9 mouse cellular contexts compared by ENCODE assay signal in the genomic region with DNA sequence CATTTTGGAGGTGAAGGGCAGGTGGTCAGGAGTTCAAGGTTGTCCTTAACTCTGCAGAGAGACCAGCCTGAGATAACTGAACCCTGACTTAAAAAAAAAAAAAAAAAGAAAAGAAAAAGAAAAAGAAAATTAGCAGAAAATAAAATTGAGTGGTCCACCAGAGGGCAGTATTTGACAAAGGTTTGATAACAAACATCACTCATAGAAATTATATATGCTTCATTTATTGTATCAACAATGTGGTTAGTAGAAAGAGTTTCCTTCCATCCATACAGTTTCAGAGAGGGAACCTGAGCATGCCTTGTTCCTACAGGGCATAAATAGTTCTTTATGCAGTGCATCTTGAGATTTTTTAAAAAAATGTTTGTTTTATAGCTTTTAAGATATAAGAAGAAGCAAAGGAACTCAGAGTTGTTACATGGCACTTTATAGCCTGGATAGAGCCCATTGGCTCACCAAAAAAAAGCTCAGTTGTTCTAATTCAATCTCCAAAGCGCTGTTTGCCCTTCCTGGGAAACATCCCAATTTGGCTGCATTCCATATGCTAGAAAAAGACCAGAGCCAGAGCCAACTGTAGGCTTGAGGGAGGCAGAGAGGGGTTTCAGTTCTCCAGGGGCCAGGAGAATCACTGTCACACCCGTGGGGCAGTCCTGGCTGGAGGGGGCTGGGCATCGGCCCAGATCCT.
DNase-seq lines count a peak whose midpoint lies in the region; ATAC-seq and TF ChIP-seq lines count a peak whose summit lies in the region.
"Had no signal": no experiment of that assay in that cellular context is flagged by ENCODE, and none has a peak within 500 bp of the region (broad histone marks: within the 10 kb centered on the region; RNA-seq: fewer than 3 reads in every experiment).

No protein-coding gene starts in this region.

- no peak overlapping the region for H3K4me2 ChIP-seq in embryonic facial prominence, embryonic 15.5 days (replicated peaks)
- no peak overlapping the region for H3K4me2 ChIP-seq in intestine, postnatal 0 days (replicated peaks; ENCODE audit: low read depth)
- no peak overlapping the region for H3K4me2 ChIP-seq in midbrain, embryonic 14.5 days (ENCODE audit: low read length)
- H3K4me2 ChIP-seq: liver, embryonic 13.5 days had no signal

- H3K9me3 ChIP-seq in embryonic facial prominence, embryonic 15.5 days (replicated peaks): no peaks in the 10 kb centered on the region
- H3K9me3 ChIP-seq in intestine, postnatal 0 days (ENCODE audit: control insufficient read depth): no peaks in the 10 kb centered on the region
- H3K9me3 ChIP-seq in midbrain, embryonic 14.5 days (ENCODE audit: control insufficient read depth, low read length): no peaks in the 10 kb centered on the region
- H3K9me3 ChIP-seq: liver, embryonic 13.5 days had no signal

- H3K27ac ChIP-seq in embryonic facial prominence, embryonic 15.5 days (replicated peaks): 0 out of 2 replicates have a peak overlapping the region, but pooled peaks have one; percentile 17
- no peak overlapping the region for H3K27ac ChIP-seq in intestine, postnatal 0 days (ENCODE audit: low read depth, low read length)
- no peak overlapping the region for H3K27ac ChIP-seq in midbrain, embryonic 14.5 days (replicated peaks; ENCODE audit: low read depth, low read length)
- H3K27ac ChIP-seq: liver, embryonic 13.5 days had no signal

- H3K36me3 ChIP-seq in embryonic facial prominence, embryonic 15.5 days: no peaks in the 10 kb centered on the region
- H3K36me3 ChIP-seq in intestine, postnatal 0 days (ENCODE audit: control insufficient read depth, insufficient read depth): no peaks in the 10 kb centered on the region
- no peaks in the 10 kb centered on the region for H3K36me3 ChIP-seq in midbrain, embryonic 14.5 days (ENCODE audit: control insufficient read depth, insufficient read depth, low read length)
- H3K36me3 ChIP-seq: liver, embryonic 13.5 days had no signal

- ATAC-seq in embryonic facial prominence, embryonic 15.5 days (ENCODE audit: insufficient number of reproducible peaks, low FRiP score, low TSS enrichment, low read depth): no peak
- no peak for ATAC-seq in intestine, postnatal 0 days
- ATAC-seq in midbrain, embryonic 14.5 days (ENCODE audit: low FRiP score, low TSS enrichment): peak; percentile 48; the same call in 1 of the 2 replicates

- peak; percentile 37 to 48 for DNase-seq in frontal cortex, postnatal 10 days (ENCODE audit: low spot score in 2 of 2)
- no peak for DNase-seq in frontal cortex, postnatal 25 days (ENCODE audit: low spot score in 2 of 2)
- peak; percentile 36 for DNase-seq in urinary bladder, postnatal 25 days (ENCODE audit: low spot score)
- DNase-seq in urinary bladder, postnatal 10 days (ENCODE audit: low spot score): no peak
- peak; percentile 89 for DNase-seq in midbrain, embryonic 14.5 days
- no peak for DNase-seq in ovary, postnatal 14 days (ENCODE audit: low spot score)
- DNase-seq: liver, embryonic 13.5 days had no signal

- H3K27me3 ChIP-seq in embryonic facial prominence, embryonic 15.5 days: no peaks in the 10 kb centered on the region
- H3K27me3 ChIP-seq in intestine, postnatal 0 days (replicated peaks; ENCODE audit: control insufficient read depth, insufficient read depth, low read length): no peaks in the 10 kb centered on the region
- no peaks in the 10 kb centered on the region for H3K27me3 ChIP-seq in midbrain, embryonic 14.5 days (ENCODE audit: control insufficient read depth, insufficient read depth, low read length)
- H3K27me3 ChIP-seq: liver, embryonic 13.5 days had no signal

- peak; percentile 62 for TF ChIP-seq CTCF in intestine, postnatal 0 days (IDR thresholded peaks at IDR 0.05; ENCODE audit: low read depth)

- H3K4me3 ChIP-seq in embryonic facial prominence, embryonic 15.5 days (replicated peaks): no peak overlapping the region
- H3K4me3 ChIP-seq in intestine, postnatal 0 days (ENCODE audit: low read depth, low read length): no peak overlapping the region
- H3K4me3 ChIP-seq in midbrain, embryonic 14.5 days (replicated peaks; ENCODE audit: low read depth, low read length): no peak overlapping the region
- H3K4me3 ChIP-seq: liver, embryonic 13.5 days had no signal

- 21% methylated on average over 3 of the region's 3 CpGs for WGBS in embryonic facial prominence, embryonic 15.5 days
- WGBS in intestine, postnatal 0 days: 26% methylated on average over 3 of the region's 3 CpGs
- 57% methylated on average over 3 of the region's 3 CpGs for WGBS in midbrain, embryonic 14.5 days

- H3K4me1 ChIP-seq in embryonic facial prominence, embryonic 15.5 days: peaks cover 33% of the 10 kb centered on the region
- H3K4me1 ChIP-seq in intestine, postnatal 0 days (replicated peaks; ENCODE audit: control insufficient read depth, insufficient read depth, low read length): no peaks in the 10 kb centered on the region
- H3K4me1 ChIP-seq in midbrain, embryonic 14.5 days (ENCODE audit: control insufficient read depth, insufficient read depth, low read length): peaks cover 12% of the 10 kb centered on the region

- no peak overlapping the region for H3K9ac ChIP-seq in embryonic facial prominence, embryonic 15.5 days
- H3K9ac ChIP-seq in intestine, postnatal 0 days (ENCODE audit: low read depth, low read length): no peak overlapping the region
- H3K9ac ChIP-seq in midbrain, embryonic 14.5 days (replicated peaks; ENCODE audit: low read length): no peak overlapping the region
- H3K9ac ChIP-seq: liver, embryonic 13.5 days had no signal

Comparison
In these comparisons a context has a peak if more than half of its experiments do, and no peak if none do; other contexts are left out.
1. DNase-seq: peak in frontal cortex, postnatal 10 days (2 of 2), urinary bladder, postnatal 25 days (single experiment) and midbrain, embryonic 14.5 days (single experiment); none in frontal cortex, postnatal 25 days (0 of 2), urinary bladder, postnatal 10 days (single experiment) and ovary, postnatal 14 days (single experiment).